Comparison of ENCODE assay signal across 31 mouse cellular contexts in the genomic region with DNA sequence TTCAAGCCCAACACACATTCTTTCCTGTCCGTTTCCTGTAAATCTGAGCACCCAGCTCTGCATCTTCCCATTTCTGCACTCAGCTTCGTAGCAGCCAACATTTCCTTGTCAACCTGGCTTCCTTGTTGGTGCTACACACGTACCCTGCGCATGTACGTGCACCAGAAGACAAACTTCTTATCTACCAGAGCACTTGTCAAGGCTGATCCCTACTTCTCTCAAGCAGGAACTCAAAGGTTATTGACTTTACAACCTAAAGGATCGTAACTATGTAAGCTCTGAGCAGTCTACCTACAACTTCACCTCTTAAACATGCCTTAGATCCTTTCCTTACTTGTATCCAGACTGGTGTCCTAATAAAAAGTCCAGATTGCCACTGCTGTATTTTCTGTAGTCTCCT.
"Had no signal": no experiment of that assay in that cellular context is flagged by ENCODE, and none has a peak within 500 bp of the region (broad histone marks: within the 10 kb centered on the region; RNA-seq: fewer than 3 reads in every experiment).

No protein-coding gene starts in this region.

- H3K4me1 ChIP-seq: limb, embryonic 10.5 days; limb, embryonic 12.5 days; limb, embryonic 15.5 days; liver, embryonic 12.5 days; liver, embryonic 13.5 days; liver, embryonic 15.5 days; lung, embryonic 15.5 days; megakaryocyte, embryonic 14.5 days; midbrain, embryonic 10.5 days; midbrain, embryonic 12.5 days; midbrain, embryonic 13.5 days; midbrain, embryonic 15.5 days had no signal

- ATAC-seq: liver, embryonic 12.5 days; liver, postnatal 0 days; lung, postnatal 0 days; midbrain, embryonic 13.5 days; midbrain, embryonic 15.5 days; midbrain, embryonic 16.5 days had no signal

- H3K36me3 ChIP-seq: limb, embryonic 10.5 days; limb, embryonic 12.5 days; limb, embryonic 13.5 days; limb, embryonic 15.5 days; liver, embryonic 12.5 days; liver, embryonic 13.5 days; liver, embryonic 15.5 days; lung, embryonic 15.5 days; midbrain, embryonic 10.5 days; midbrain, embryonic 12.5 days; midbrain, embryonic 13.5 days; midbrain, embryonic 15.5 days had no signal

- DNase-seq: left cerebral cortex, postnatal 4 days; liver; liver, embryonic 13.5 days; liver, postnatal 0 days; lung, adult 18-20 months; lung, adult 2 months; lung, embryonic 14.5 days; lung, postnatal 10 days; lung, postnatal 14 days; lung, postnatal 36 days; lung, postnatal 4 days; midbrain, embryonic 14.5 days had no signal

- H3K4me3 ChIP-seq: limb, embryonic 10.5 days; limb, embryonic 12.5 days; limb, embryonic 13.5 days; limb, embryonic 15.5 days; liver, embryonic 12.5 days; liver, embryonic 13.5 days; liver, embryonic 15.5 days; lung, embryonic 15.5 days; megakaryocyte, embryonic 14.5 days; midbrain, embryonic 10.5 days; midbrain, embryonic 12.5 days; midbrain, embryonic 13.5 days; midbrain, embryonic 15.5 days; myocyte had no signal

- H3K9me3 ChIP-seq: limb, embryonic 10.5 days; limb, embryonic 12.5 days; limb, embryonic 13.5 days; limb, embryonic 15.5 days; liver, embryonic 12.5 days; liver, embryonic 13.5 days; liver, embryonic 15.5 days; lung, embryonic 15.5 days; midbrain, embryonic 10.5 days; midbrain, embryonic 12.5 days; midbrain, embryonic 13.5 days; midbrain, embryonic 15.5 days had no signal

- H3K4me2 ChIP-seq: limb, embryonic 12.5 days; limb, embryonic 13.5 days; limb, embryonic 15.5 days; liver, embryonic 11.5 days; liver, embryonic 12.5 days; liver, embryonic 13.5 days; liver, embryonic 15.5 days; lung, embryonic 14.5 days; lung, embryonic 15.5 days; midbrain, embryonic 11.5 days; midbrain, embryonic 12.5 days; midbrain, embryonic 13.5 days; midbrain, embryonic 15.5 days had no signal

- H3K27ac ChIP-seq: limb, embryonic 10.5 days; limb, embryonic 12.5 days; limb, embryonic 13.5 days; limb, embryonic 15.5 days; liver, embryonic 12.5 days; liver, embryonic 13.5 days; liver, embryonic 14.5 days; liver, embryonic 15.5 days; lung, embryonic 15.5 days; macrophage; midbrain, embryonic 10.5 days; midbrain, embryonic 12.5 days; midbrain, embryonic 13.5 days; midbrain, embryonic 15.5 days had no signal

- H3K27me3 ChIP-seq: limb, embryonic 12.5 days; limb, embryonic 13.5 days; limb, embryonic 15.5 days; liver, embryonic 12.5 days; liver, embryonic 13.5 days; liver, embryonic 15.5 days; lung, embryonic 15.5 days; megakaryocyte, embryonic 14.5 days; midbrain, embryonic 12.5 days; midbrain, embryonic 13.5 days; midbrain, embryonic 15.5 days had no signal

- H3K9ac ChIP-seq: limb, embryonic 12.5 days; limb, embryonic 13.5 days; limb, embryonic 15.5 days; liver, embryonic 12.5 days; liver, embryonic 13.5 days; liver, embryonic 14.5 days; liver, embryonic 15.5 days; liver, postnatal 0 days; lung, embryonic 14.5 days; lung, embryonic 15.5 days; midbrain, embryonic 12.5 days; midbrain, embryonic 13.5 days; midbrain, embryonic 15.5 days had no signal
